Mouse (Mus musculus): ENCODE data around the gene Zfp316. TPM values are rescaled to one million over a fixed set of nuclear protein-coding genes. Genes with fewer than 3 reads are reported as not detected.

Gene Zfp316
- polyA plus RNA-seq, 1 experiment from 2014 or later, result 0.20 TPM

- H3K27me3 ChIP-seq, result no peaks in the 10 kb centered on the region
- no peak overlapping the region for H3K4me2 ChIP-seq
- H3K4me3 ChIP-seq (replicated peaks), result no peak overlapping the region
- H3K9me3 ChIP-seq (replicated peaks), result 0 out of 2 replicates have a peak, but pooled peaks cover 1% of the 10 kb centered on the region
- no peak for ATAC-seq (ENCODE audit: low read depth)
- no peaks in the 10 kb centered on the region for H3K4me1 ChIP-seq (replicated peaks)
- WGBS (ENCODE audit: insufficient replicate concordance), result 63% methylated on average over 2 of the region's 2 CpGs
- H3K27ac ChIP-seq, result no peak overlapping the region
- DNase-seq, result no peak
- no peak overlapping the region for H3K9ac ChIP-seq
- H3K36me3 ChIP-seq, result no peaks in the 10 kb centered on the region
These were observed 56.0 kb downstream of the Zfp316 start for GRCm38 (mm10) chr5:143213832-143214231.

GRCm38 (mm10) chr5:143205015-143205414 lies 64.8 kb downstream of the Zfp316 start:
- Histone ChIP-seq H3K36me3 (no peaks in the 10 kb centered on the region), H3K4me2 (no peak overlapping the region), H3K9ac (no peak overlapping the region), H3K4me3 (replicated peaks) (no peak overlapping the region), H3K27me3 (no peaks in the 10 kb centered on the region), H3K4me1 (replicated peaks) (no peaks in the 10 kb centered on the region), H3K9me3 (replicated peaks) (0 out of 2 replicates have a peak, but pooled peaks cover 5% of the 10 kb centered on the region), H3K27ac (no peak overlapping the region)
- no peak for ATAC-seq (ENCODE audit: low read depth)
- 51% methylated on average over 3 of the region's 3 CpGs for WGBS (ENCODE audit: insufficient replicate concordance)
- DNase-seq, result no peak

Other genes starting within 250 kb of the Zfp316 start
- gene Rnf216, start 157.0 kb downstream of the Zfp316 start, polyA plus RNA-seq (2015; fragmentation: Nextera tagmentation; extraction: Ambion mirVana), result 14.4 and 19.8 TPM in 2 replicates
- gene Olfr718-ps1, start 122.4 kb downstream of the Zfp316 start, polyA plus RNA-seq (2015; fragmentation: Nextera tagmentation; extraction: Ambion mirVana), result not detected in 2 replicates
- 1.7 and 1.8 TPM in 2 replicates for gene Rbak, start 89.2 kb downstream of the Zfp316 start, polyA plus RNA-seq (2015; fragmentation: Nextera tagmentation; extraction: Ambion mirVana)
- gene Spdye4b, start 89.0 kb downstream of the Zfp316 start, polyA plus RNA-seq (2015; fragmentation: Nextera tagmentation; extraction: Ambion mirVana), result not detected in 2 replicates
- not detected in 2 replicates for gene Spdye4a, start 43.1 kb downstream of the Zfp316 start, polyA plus RNA-seq (2015; fragmentation: Nextera tagmentation; extraction: Ambion mirVana)
- 2.2 and 3.1 TPM in 2 replicates for gene Zfp12, start 34.9 kb downstream of the Zfp316 start, polyA plus RNA-seq (2015; fragmentation: Nextera tagmentation; extraction: Ambion mirVana)
- gene Zfp853, start 23.6 kb upstream of the Zfp316 start, polyA plus RNA-seq (2015; fragmentation: Nextera tagmentation; extraction: Ambion mirVana), result not detected in 2 replicates
- gene E130309D02Rik, start 45.3 kb upstream of the Zfp316 start, polyA plus RNA-seq (2015; fragmentation: Nextera tagmentation; extraction: Ambion mirVana), result 27.4 and 30.4 TPM in 2 replicates
- gene Zdhhc4, start 59.2 kb upstream of the Zfp316 start, polyA plus RNA-seq (2015; fragmentation: Nextera tagmentation; extraction: Ambion mirVana), result 35.7 and 36.4 TPM in 2 replicates
- 0.03 TPM in 1 of 2 replicates, not detected in the other for gene Grid2ip, start 87.3 kb upstream of the Zfp316 start, polyA plus RNA-seq (2015; fragmentation: Nextera tagmentation; extraction: Ambion mirVana)
- 155 and 176 TPM in 2 replicates for gene Kdelr2, start 133.8 kb upstream of the Zfp316 start, polyA plus RNA-seq (2015; fragmentation: Nextera tagmentation; extraction: Ambion mirVana)
- gene Daglb, start 194.6 kb upstream of the Zfp316 start, polyA plus RNA-seq (2015; fragmentation: Nextera tagmentation; extraction: Ambion mirVana), result 8.8 and 9.2 TPM in 2 replicates